Mouse (Mus musculus) limb, embryonic 13.5 days (tissue): ENCODE data around the gene Doc2b. TPM values are rescaled to one million over a fixed set of nuclear protein-coding genes. Genes with fewer than 3 reads are reported as not detected.

Source experiments
- ATAC-seq: fragments of 200-750 bp; cut with Nextera tagmentation; 2 replicates; pipeline ENCODE4 v1.8.0; 2017; ENCODE audit warnings: low read depth, moderate number of reproducible peaks, moderate TSS enrichment; ENCODE audit not compliant: low FRiP score
- H3K27ac ChIP-seq: fragments of 300-500 bp; sonication (generic); 2 replicates; pipeline ENCODE4 v1.5.1; 2015; ENCODE audit warnings: inconsistent platforms, mild to moderate bottlenecking, moderate library complexity
- H3K27me3 ChIP-seq: fragments of 300-500 bp; sonication (generic); 2 replicates; pipeline ENCODE4 v1.6.1; 2015; ENCODE audit warnings: mild to moderate bottlenecking, inconsistent platforms
- H3K36me3 ChIP-seq: fragments of 300-500 bp; sonication (generic); 2 replicates; pipeline ENCODE4 v1.6.1; 2015; ENCODE audit warnings: inconsistent platforms, mild to moderate bottlenecking, moderate library complexity
- H3K4me1 ChIP-seq: fragments of 300-500 bp; sonication (generic); 2 replicates; pipeline ENCODE4 v1.6.1; 2015; ENCODE audit warnings: inconsistent platforms
- H3K4me2 ChIP-seq: fragments of 300-500 bp; sonication (generic); replicated peaks from 2 replicates; pipeline ENCODE4 v1.6.1; 2015; ENCODE audit warnings: inconsistent platforms, mild to moderate bottlenecking, moderate library complexity
- H3K4me3 ChIP-seq: fragments of 300-500 bp; sonication (generic); 2 replicates; pipeline ENCODE4 v1.5.1; 2015; ENCODE audit warnings: moderate library complexity, mild to moderate bottlenecking, inconsistent platforms
- H3K9ac ChIP-seq: fragments of 300-500 bp; sonication (generic); 2 replicates; pipeline ENCODE4 v1.6.1; 2015; ENCODE audit warnings: mild to moderate bottlenecking, inconsistent platforms
- H3K9me3 ChIP-seq: fragments of 300-500 bp; sonication (generic); 2 replicates; pipeline ENCODE4 v1.6.1; 2016; ENCODE audit warnings: inconsistent platforms
- WGBS: fragments of 180-500 bp; shearing (Covaris S2); methylation state at CpG from one replicate; pipeline ENCODE4 v1.1.7; 2015; 5-methylcytosine and 5-hydroxymethylcytosine counted together
- polyA plus RNA-seq: library from polyadenylated mRNA; unstranded; fragments of >200 nt; fragmentation: Nextera tagmentation; extraction: Ambion mirVana; gene quantifications from 2 replicates; pipeline ENCODE4 v1.2.1, GENCODE M21; 2015

Gene Doc2b
- polyA plus RNA-seq, 1 experiment from 2014 or later, result 1.3 TPM

- H3K9me3 ChIP-seq, result no peaks in the 10 kb centered on the region
- H3K4me2 ChIP-seq, result no peak overlapping the region
- H3K9ac ChIP-seq, result no peak overlapping the region
- H3K36me3 ChIP-seq, result peaks cover 34% of the 10 kb centered on the region
- H3K27me3 ChIP-seq, result no peaks in the 10 kb centered on the region
- no peak for ATAC-seq
- no peak overlapping the region for H3K4me3 ChIP-seq
- peaks cover 27% of the 10 kb centered on the region for H3K4me1 ChIP-seq
- WGBS, result 75% methylated on average over 4 of the region's 4 CpGs
- no peak overlapping the region for H3K27ac ChIP-seq
Observed at GRCm38 (mm10) chr11:75751082-75751481, 44.8 kb downstream of the Doc2b start.

- H3K9ac ChIP-seq, result no peak overlapping the region
- no peaks in the 10 kb centered on the region for H3K9me3 ChIP-seq
- H3K36me3 ChIP-seq, result peaks cover 30% of the 10 kb centered on the region
- ATAC-seq, result no peak
- no peaks in the 10 kb centered on the region for H3K27me3 ChIP-seq
- peaks cover 27% of the 10 kb centered on the region for H3K4me1 ChIP-seq
- no peak overlapping the region for H3K27ac ChIP-seq
- WGBS, result 76% methylated on average over 1 of the region's 1 CpGs
- H3K4me2 ChIP-seq, result no peak overlapping the region
- no peak overlapping the region for H3K4me3 ChIP-seq
Observed at GRCm38 (mm10) chr11:75750537-75750936, 45.3 kb downstream of the Doc2b start.

GRCm38 (mm10) chr11:75744761-75745160 is 51.1 kb downstream of the Doc2b start:
- Histone ChIP-seq H3K27ac (no peak overlapping the region), H3K4me3 (no peak overlapping the region), H3K9me3 (no peaks in the 10 kb centered on the region), H3K36me3 (peaks cover 25% of the 10 kb centered on the region), H3K9ac (no peak overlapping the region), H3K27me3 (no peaks in the 10 kb centered on the region), H3K4me1 (peaks cover 47% of the 10 kb centered on the region), H3K4me2 (no peak overlapping the region)
- ATAC-seq, result no peak
- 95% methylated on average over 3 of the region's 3 CpGs for WGBS

GRCm38 (mm10) chr11:75741615-75742014 is 54.2 kb downstream of the Doc2b start:
- Histone ChIP-seq H3K4me3 (no peak overlapping the region), H3K9me3 (no peaks in the 10 kb centered on the region), H3K9ac (no peak overlapping the region), H3K4me1 (peaks cover 42% of the 10 kb centered on the region), H3K36me3 (peaks cover 31% of the 10 kb centered on the region), H3K4me2 (no peak overlapping the region), H3K27me3 (no peaks in the 10 kb centered on the region), H3K27ac (peak overlapping the region; percentile 48; the same call in 1 of the 2 replicates)
- 45% methylated on average over 3 of the region's 3 CpGs for WGBS
- ATAC-seq, result no peak

- H3K4me2 ChIP-seq, result peak overlapping the region; percentile 16; the same call in 1 of the 2 replicates
- no peak for ATAC-seq
- H3K9ac ChIP-seq, result no peak overlapping the region
- no peak overlapping the region for H3K4me3 ChIP-seq
- H3K27me3 ChIP-seq, result no peaks in the 10 kb centered on the region
- WGBS, result 57% methylated on average over 3 of the region's 3 CpGs
- H3K36me3 ChIP-seq, result peaks cover 31% of the 10 kb centered on the region
- peaks cover 53% of the 10 kb centered on the region for H3K4me1 ChIP-seq
- H3K27ac ChIP-seq, result no peak overlapping the region
- no peaks in the 10 kb centered on the region for H3K9me3 ChIP-seq
Observed at GRCm38 (mm10) chr11:75740204-75740603, 55.6 kb downstream of the Doc2b start.

GRCm38 (mm10) chr11:75738477-75738821 is 57.4 kb downstream of the Doc2b start:
- Histone ChIP-seq H3K4me2 (no peak overlapping the region), H3K9ac (no peak overlapping the region), H3K4me1 (peaks cover 61% of the 10 kb centered on the region), H3K27ac (no peak overlapping the region), H3K27me3 (no peaks in the 10 kb centered on the region), H3K36me3 (peaks cover 19% of the 10 kb centered on the region), H3K4me3 (no peak overlapping the region), H3K9me3 (no peaks in the 10 kb centered on the region)
- ATAC-seq, result no peak
- 92% methylated on average over 7 of the region's 7 CpGs for WGBS

- Histone ChIP-seq H3K4me3 (no peak overlapping the region), H3K9me3 (no peaks in the 10 kb centered on the region), H3K4me2 (no peak overlapping the region), H3K27me3 (no peaks in the 10 kb centered on the region), H3K4me1 (peaks cover 61% of the 10 kb centered on the region), H3K36me3 (peaks cover 15% of the 10 kb centered on the region), H3K9ac (no peak overlapping the region), H3K27ac (no peak overlapping the region)
- WGBS, result 89% methylated on average over 2 of the region's 2 CpGs
- ATAC-seq, result no peak
Observed at GRCm38 (mm10) chr11:75737806-75738476, 57.9 kb downstream of the Doc2b start.

- ATAC-seq, result no peak
- Histone ChIP-seq H3K9ac (peak overlapping the region; percentile 20; the same call in 1 of the 2 replicates), H3K9me3 (no peaks in the 10 kb centered on the region), H3K4me1 (peaks cover 61% of the 10 kb centered on the region), H3K36me3 (peaks cover 12% of the 10 kb centered on the region), H3K27me3 (no peaks in the 10 kb centered on the region), H3K4me3 (peak overlapping the region; percentile 8; the same call in 1 of the 2 replicates), H3K27ac (no peak overlapping the region), H3K4me2 (peak overlapping the region; percentile 34)
- WGBS, result 70% methylated on average over 3 of the region's 3 CpGs
Observed at GRCm38 (mm10) chr11:75736978-75737377, 58.9 kb downstream of the Doc2b start.

GRCm38 (mm10) chr11:75735462-75736252 is 60.2 kb downstream of the Doc2b start:
- no peaks in the 10 kb centered on the region for H3K27me3 ChIP-seq
- H3K9me3 ChIP-seq, result no peaks in the 10 kb centered on the region
- H3K4me1 ChIP-seq, result peaks cover 52% of the 10 kb centered on the region
- ATAC-seq, result no peak
- H3K4me2 ChIP-seq, result peak overlapping the region; percentile 78
- no peak overlapping the region for H3K27ac ChIP-seq
- peak overlapping the region; percentile 62; the same call in 1 of the 2 replicates for H3K4me3 ChIP-seq
- peaks cover 12% of the 10 kb centered on the region for H3K36me3 ChIP-seq
- H3K9ac ChIP-seq, result no peak overlapping the region
- 77% methylated on average over 5 of the region's 5 CpGs for WGBS

GRCm38 (mm10) chr11:75733227-75733940 is 62.5 kb downstream of the Doc2b start:
- Histone ChIP-seq H3K4me3 (peak overlapping the region; percentile 62), H3K36me3 (peaks cover 7% of the 10 kb centered on the region; the same call in 1 of the 2 replicates), H3K4me1 (peaks cover 38% of the 10 kb centered on the region), H3K9me3 (no peaks in the 10 kb centered on the region), H3K27me3 (no peaks in the 10 kb centered on the region), H3K27ac (peak overlapping the region; percentile 94), H3K4me2 (peak overlapping the region; percentile 78), H3K9ac (peak overlapping the region; percentile 90)
- WGBS, result under 1% methylated on average over 48 of the region's 52 CpGs
- ATAC-seq, result peak; percentile 57

GRCm38 (mm10) chr11:75732434-75733226 is 63.2 kb downstream of the Doc2b start, which contains the start of gene Ywhae:
Ywhae (plus strand) TSS chr11:75732869.
- peak within 1 kb of the TSS; percentile 78 for H3K4me2 ChIP-seq
- ATAC-seq, result peak; percentile 94
- peak within 1 kb of the TSS; percentile 62 for H3K4me3 ChIP-seq
- peaks cover 33% of the 10 kb centered on the region for H3K4me1 ChIP-seq
- H3K36me3 ChIP-seq, result peaks cover under 1% of the 10 kb centered on the region; the same call in 1 of the 2 replicates
- WGBS, result under 1% methylated on average over 72 of the region's 76 CpGs
- H3K9me3 ChIP-seq, result no peaks in the 10 kb centered on the region
- H3K9ac ChIP-seq, result peak within 1 kb of the TSS; percentile 90
- H3K27me3 ChIP-seq, result no peaks in the 10 kb centered on the region
- peak within 1 kb of the TSS; percentile 94 for H3K27ac ChIP-seq
